Mouse (Mus musculus): ENCODE measurements around the gene Pnrc2. TPM values are rescaled to one million over a fixed set of nuclear protein-coding genes. Genes with fewer than 3 reads are reported as not detected.
A peak's percentile ranks its signal among the peaks of the same experiment; 100 is the strongest.

Gene Pnrc2
- total RNA-seq, 1 experiment from 2014 or later: 110 TPM

- DNase-seq: no peak
These were observed 19.2 kb upstream of the Pnrc2 start for GRCm38 (mm10) chr4:135892884-135893283.

- no peak for DNase-seq
These were observed 17.9 kb upstream of the Pnrc2 start for GRCm38 (mm10) chr4:135891539-135891938.

- peak; percentile 89 for DNase-seq
These were observed 16.2 kb upstream of the Pnrc2 start for GRCm38 (mm10) chr4:135889884-135890283.

- DNase-seq: no peak
These were observed 15.7 kb upstream of the Pnrc2 start for GRCm38 (mm10) chr4:135889146-135889883.

- DNase-seq: no peak
These were observed 14.9 kb upstream of the Pnrc2 start for GRCm38 (mm10) chr4:135888448-135889057.

- no peak for DNase-seq
These were observed 12.5 kb upstream of the Pnrc2 start for GRCm38 (mm10) chr4:135886184-135886583.

- peak; percentile 74 for DNase-seq
These were observed 12.0 kb upstream of the Pnrc2 start for GRCm38 (mm10) chr4:135885676-135886075.

DNA sequence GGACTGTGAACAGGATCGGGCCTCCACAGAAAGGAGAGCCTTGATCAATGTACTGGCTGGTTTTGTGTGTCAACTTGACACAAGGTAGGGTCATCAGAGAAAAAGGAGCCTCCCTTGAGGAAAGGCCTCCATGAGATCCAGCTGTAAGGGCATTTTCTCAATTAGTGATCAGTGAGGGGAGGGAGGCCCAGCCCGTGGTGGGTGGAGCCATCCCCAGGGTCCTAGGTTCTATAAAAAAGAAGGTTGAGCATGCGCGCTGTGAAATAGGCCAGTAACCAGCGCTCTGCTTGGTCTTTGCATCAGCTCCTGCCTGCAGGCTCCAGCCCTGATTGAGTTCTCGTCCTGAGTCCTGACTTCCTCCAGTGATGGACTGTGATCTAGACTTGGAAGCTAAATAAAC is 10.9 kb upstream of the Pnrc2 start:
- no peak for DNase-seq

- DNase-seq: peak; percentile 23
These were observed 10.3 kb upstream of the Pnrc2 start for GRCm38 (mm10) chr4:135883881-135884516.

- DNase-seq: peak; percentile 71
These were observed 9.8 kb upstream of the Pnrc2 start for GRCm38 (mm10) chr4:135883401-135883851.

GRCm38 (mm10) chr4:135882023-135882422 is 8.4 kb upstream of the Pnrc2 start:
- DNase-seq: no peak

- no peak for DNase-seq
These were observed 6.9 kb upstream of the Pnrc2 start for GRCm38 (mm10) chr4:135880576-135880975.

- no peak for DNase-seq
These were observed 6.4 kb upstream of the Pnrc2 start for GRCm38 (mm10) chr4:135880018-135880417.

DNA sequence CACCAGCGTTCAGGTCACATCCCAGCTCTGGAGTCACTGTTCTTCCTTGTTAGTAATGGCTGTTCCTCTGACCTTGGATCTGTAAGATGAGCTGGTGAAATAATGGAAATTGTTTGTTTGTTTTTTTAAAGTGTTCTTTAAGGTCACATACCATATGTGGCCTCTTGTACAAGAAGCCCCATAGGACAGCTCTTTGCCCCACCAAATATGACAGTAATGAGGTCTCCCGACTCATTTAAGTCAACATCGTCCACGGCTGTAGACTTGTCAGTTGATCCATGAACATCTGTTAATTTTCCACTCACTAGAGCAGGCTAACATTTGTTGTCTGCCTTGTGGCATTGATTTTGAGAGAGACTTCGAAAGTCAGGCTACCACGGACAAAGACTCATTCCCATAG is 5.4 kb upstream of the Pnrc2 start:
- no peak for DNase-seq

DNA sequence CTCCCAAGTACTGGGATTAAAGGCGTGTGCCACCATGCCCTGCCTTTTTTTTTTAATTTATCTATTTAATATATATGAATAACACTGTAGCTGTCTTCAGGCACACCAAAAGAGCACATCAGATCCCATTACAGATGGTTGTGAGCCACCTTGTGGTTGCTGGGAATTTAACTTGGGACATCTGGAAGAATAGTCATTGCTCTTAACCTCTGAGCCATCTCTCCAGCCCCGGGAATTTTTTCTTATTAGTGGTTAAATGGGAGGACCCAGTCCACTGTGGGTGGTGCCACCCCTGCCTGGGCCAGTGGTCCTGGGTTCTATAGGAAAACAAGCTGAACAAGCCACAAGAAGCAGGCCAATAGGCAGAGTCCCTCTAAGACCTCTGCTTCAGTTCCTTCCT is 4.1 kb upstream of the Pnrc2 start:
- DNase-seq: peak; percentile 43

- peak; percentile 83 for DNase-seq
These were observed 3.0 kb upstream of the Pnrc2 start for GRCm38 (mm10) chr4:135876583-135877020.

- DNase-seq: peak; percentile 78
These were observed 2.4 kb upstream of the Pnrc2 start for GRCm38 (mm10) chr4:135875991-135876582.

GRCm38 (mm10) chr4:135875546-135875945 is 1.9 kb upstream of the Pnrc2 start:
- no peak for DNase-seq

GRCm38 (mm10) chr4:135874564-135875535 is 1.2 kb upstream of the Pnrc2 start:
- DNase-seq: no peak

DNA sequence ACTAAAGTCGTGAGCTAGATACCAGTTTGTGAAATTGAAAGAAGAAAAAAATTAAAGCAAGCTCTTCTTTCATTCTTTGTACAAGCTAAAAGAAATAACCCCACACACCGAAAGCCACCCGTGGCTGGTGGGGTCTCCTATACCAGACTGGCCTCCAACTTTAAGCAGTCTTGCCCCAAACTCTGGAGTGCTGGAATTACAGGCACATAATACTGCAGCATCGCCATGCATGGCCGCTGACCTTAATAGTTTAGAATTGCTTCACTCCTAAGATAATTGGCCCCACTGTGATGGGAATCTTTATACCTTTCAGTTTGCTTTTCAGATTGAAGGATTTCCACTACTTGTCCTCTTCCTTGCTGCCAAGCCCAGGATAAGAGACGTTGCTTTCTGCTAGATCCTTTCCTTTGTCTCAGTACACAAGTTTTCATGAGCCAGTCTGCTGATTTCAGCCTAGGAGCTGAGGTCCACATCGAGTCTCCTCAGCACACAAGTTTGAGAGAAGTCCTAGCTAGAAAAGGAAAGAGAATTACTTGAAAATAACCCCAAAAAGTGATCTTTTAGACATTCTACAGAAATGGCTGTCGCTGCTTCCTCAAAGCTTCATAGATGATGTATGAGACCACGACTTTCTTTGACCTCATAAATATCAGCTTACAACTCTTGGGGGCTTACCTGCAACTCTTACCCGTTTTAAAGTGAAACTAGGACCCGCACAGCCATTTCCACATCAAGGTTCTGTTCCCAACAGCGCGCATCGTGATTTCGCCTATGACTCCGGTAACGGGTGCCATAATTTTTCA is 860 bp downstream of the Pnrc2 start:
- DNase-seq: no peak

- DNase-seq: no peak
These were observed 1.6 kb downstream of the Pnrc2 start for GRCm38 (mm10) chr4:135872015-135872414.

Measured in adrenal gland, postnatal 14 days (tissue).